Mouse (Mus musculus) spleen, adult 18-20 months (tissue): ENCODE results near the gene Slc25a25.
"Not testable (repeated sequence)": the region's sequence is repeated elsewhere in the genome, so short reads cannot be mapped to it uniquely, and the experiment has no call there.

Experiments used
- DNase-seq, 2 experiments: peaks; one replicate each; pipeline ENCODE4 v3.0.0; 2022; ENCODE audit warnings: mixed read lengths in 2 of 2

The Slc25a25 gene

DNA sequence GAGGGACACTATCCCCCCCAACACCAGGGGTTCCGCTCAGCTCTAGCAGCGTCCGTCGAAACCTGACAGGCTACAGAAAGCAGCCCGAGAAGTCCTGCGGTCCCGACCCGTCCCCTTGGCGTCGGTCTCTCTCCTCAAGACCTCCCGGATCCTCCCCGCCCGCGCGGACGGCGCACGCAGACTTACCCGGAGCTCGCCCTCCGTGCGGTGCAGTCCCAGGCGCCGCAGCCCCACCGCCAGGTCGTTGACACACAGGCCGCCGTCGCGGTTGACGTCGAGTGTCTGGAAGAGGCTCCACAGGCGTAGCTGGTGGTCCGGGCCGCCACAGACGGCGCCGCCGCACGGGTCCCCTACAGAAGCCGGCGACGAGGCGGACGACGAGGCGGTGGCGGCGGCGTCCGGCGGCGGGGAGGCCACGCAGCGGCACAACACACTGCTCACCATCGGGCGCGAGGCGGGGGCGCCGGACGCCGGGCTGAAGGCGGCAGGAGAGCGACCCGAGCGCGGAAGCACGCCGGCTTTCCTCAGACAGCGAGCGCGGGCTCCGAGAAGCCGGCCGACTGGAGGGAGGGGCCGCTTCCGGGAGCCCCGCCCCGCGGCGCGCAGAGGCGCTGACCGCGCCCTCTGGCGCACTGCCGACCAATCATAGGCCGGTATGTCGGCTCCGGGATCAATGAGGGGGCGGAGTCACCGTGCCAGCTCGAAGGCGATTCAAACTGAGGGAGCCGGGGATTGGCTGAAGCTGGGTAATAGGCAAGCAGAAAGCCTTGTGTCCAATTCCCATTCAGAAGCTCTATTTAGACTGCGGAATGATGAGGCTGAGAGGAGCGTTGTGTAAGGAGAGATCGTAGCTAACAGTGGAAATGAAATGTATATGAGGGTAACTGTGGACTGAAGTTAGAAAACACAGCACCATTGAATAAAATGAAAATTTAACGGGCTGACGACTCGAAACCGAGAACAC lies at the start of gene Slc25a25:
Slc25a25 (minus strand) TSS at position 565 of the 964 bp plus-strand sequence.
- peak; percentile 95 for DNase-seq

DNA sequence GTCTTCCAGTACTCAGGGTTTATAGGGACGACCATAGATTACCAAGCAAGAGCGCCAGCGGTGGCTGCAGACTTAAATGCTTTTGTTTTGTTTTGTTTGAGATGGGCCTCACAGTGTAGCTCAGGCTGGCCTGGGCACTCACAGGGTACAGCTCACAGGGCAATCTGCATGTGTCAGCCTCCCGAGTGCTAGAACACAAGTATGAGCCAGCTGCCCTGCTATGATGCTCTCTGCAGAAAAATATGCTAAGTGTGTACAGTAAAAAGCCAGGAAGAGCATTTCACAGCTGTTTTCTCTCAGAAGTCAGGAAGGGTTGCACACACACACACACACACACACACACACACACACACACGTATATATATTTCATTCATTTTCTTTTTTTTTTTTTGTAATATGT lies 49.2 kb upstream of the Slc25a25 start:
- no peak for DNase-seq

DNA sequence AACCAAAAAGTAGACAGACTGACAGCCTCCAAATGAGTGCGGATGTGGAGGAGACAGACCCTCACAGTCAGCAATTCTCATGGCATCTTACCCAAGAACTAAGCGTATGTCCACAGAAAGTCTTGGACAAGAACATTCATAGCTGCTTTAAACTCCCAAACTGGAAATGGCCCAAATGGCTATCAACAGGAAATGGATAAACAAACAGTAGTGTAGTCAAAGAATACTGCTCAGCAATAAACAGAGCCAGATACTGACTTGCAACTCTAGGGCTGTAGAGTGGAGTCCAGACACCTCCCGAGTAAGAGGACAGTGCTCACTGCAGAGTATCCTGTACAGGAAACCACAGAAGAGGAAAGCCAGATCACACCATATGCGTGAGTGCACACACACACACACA lies 48.1 kb upstream of the Slc25a25 start:
- DNase-seq, result no peak

DNA sequence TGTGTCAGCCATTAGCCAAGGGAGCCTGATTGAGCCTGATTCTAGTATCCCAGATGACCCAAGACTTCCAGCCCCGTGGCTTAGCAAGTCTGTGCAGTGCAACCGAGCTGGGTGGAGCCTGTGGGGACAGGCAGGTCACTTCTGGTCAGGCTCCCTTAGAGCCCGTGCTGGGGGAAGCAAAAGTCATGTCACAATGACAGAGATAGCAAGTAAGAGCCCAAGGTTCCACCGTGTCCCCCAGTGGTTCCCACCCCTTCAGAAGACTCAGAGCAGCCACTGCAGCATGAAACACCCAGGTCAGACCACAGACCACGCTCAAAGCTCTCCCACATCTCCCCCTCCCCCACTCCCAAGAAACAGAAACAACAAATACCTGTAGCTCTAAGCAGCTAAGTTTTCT lies 44.9 kb upstream of the Slc25a25 start:
- peak in 1 of 2 experiments; percentile 26 for DNase-seq

DNA sequence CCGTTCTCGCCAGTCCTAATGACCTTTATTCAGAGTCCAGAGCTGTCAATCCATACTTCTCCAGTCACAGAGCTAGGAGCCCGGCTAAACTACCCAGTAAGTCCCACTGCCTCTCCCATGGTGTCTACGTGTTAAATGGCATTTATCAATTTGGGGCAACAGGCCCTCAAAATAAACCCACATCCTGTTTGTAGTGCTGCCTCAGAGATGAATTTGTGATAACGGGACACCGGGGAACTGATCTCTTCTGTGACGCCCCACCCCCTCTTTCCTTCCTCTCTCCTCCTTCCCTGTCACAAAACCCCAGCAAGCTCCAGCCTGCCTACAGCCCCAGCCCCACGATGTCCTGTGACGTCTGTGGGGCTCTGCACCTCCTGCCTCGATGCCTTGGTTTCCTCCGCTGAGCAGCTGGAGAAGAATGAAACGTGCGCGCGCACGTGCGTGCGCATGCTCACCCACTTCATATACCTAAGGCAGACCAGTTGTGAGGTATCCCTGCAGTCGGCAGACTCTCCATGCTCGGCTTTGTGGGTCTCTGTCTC lies 44.0 kb upstream of the Slc25a25 start:
- DNase-seq, result peak; percentile 68 to 76

DNA sequence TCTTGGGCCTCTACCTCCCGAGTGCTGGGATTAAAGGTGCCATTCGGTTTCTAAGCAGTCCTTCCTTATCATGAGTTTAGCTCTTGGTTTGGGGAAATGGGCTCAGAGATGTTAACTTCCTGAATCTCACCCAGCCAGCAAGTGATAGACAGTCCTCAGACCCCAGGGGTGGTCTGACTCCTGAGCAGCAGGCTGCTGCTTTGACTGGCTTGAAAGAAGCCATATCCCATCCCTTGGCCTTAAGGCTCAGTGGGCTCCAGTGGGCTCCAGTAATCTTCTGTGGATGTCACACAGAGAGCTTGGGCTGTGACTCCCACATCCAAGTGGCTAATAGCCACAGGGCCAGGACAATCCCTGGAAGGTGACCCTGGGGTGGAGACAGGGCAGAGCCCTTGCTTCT lies 43.3 kb upstream of the Slc25a25 start:
- no peak for DNase-seq

DNA sequence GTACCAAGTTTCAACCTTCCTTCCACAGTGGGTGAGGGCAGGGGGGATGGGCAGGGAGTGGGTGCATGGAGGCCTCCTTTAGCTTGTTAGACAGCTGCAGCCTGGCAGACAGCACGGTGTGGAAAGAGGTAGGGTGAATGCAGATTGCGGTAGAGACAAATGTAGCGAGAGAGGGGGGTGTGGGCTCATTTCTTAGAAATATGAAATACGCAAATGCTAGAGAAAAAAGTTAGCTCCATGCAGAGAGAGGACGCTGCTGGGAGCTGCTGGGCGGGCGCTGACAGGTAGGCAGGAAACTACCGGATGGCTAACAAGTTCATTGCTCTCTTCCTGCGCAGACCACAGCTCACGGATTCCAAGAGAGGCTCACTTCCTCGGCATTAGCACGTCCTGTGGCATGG lies 42.1 kb upstream of the Slc25a25 start:
- DNase-seq, result peak; percentile 45 to 46

DNA sequence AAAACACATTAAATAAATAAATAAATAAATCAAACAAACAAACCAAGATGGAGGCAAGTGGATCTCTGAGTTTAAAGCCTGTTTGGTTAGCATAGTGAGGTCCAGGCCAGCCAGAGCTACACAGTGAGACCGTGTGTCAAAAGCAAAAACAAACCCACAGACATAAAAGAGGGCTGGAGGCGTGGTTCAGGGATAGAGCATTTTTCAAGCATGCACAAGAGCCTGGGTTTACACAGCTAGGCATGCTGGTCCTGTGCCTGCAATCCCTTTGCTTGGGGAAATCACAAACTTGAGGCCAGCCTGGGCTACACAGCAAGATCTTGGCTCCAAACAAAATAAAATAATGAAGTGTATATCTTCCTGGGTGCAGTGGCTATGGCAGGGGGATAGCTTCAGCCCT lies 41.4 kb upstream of the Slc25a25 start:
- DNase-seq, result no peak

DNA sequence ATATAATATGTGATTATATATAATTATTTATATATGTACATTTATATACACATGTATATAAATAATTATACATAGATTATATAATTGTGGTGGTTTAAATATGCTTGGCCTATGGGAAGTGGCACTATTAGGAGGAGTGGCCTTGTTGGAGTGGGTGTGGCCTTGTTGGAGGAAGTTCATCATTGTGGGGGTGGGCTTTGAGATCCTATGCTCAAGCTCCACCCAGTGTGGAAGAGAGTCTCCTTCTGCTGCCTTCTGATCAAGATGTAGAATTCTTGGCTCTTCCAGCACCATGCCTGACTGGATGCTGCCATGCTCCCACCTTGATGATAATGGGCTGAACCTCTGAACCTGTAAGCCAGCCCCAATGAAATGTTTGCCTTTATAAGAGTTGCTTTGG lies 39.5 kb upstream of the Slc25a25 start:
- not testable (repeated sequence) for DNase-seq

DNA sequence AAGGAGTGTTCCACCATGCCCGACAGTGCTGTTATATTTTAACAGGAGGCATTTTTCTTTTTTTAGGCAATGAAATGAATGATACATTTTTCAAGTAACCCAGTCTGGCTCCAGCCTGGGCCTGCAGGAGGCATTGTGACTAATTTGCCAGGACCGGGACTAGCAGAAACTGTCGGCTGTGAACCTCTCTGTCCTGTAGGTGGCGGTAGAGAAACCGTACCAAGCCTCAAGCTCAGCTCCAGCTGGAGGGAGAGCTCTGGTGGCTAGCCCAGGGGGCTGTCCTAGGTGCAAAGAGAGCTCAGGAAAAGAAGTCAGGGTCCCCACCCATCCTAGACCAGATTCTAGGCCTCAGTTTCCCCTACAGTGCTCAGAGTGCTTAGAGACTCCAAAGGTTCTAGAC lies 37.4 kb upstream of the Slc25a25 start:
- DNase-seq, result peak; percentile 55 to 68

DNA sequence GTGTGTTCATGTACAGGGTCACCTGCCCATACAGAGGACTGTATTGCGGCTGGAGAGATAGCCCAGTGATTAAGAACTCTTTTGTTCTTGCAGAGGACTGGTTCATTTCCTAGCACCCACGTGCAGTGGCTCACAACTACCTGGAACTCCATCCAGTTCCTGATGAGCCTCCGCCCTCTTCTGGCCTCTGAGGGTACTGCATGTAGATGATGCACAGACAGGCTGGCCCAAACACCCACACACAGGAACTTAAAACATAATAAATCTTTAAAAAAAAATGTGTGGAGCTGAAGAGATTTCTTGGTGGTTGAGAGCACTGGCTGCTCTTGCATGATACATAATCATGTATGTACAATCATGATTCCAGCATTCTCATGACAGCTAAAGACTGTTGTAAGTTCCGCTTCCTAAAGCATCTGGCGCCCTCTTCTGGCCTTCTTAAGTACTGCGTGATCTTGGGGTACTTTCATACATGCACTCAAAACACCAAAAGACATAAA lies 35.9 kb upstream of the Slc25a25 start:
- peak; percentile 72 to 89 for DNase-seq

DNA sequence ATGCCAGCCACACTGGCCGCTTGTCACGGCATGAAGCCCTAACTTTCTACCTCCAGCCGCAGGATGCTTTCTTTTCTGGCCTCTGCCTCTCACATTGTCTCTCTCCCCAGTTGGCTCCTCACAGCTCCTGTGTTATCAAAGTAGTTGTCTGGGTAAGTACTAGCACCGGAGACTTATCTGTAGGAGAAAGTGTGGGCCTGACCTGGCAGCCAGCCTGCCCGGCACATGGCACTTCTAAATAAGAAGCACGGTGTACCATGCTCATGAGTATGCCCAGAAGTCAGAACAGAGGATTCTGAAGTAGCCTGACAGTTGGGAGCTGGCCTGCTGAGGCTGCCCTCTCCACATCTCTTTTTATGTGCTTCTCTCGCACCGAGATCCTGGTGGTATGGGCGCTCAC lies 34.9 kb upstream of the Slc25a25 start:
- DNase-seq, result no peak

DNA sequence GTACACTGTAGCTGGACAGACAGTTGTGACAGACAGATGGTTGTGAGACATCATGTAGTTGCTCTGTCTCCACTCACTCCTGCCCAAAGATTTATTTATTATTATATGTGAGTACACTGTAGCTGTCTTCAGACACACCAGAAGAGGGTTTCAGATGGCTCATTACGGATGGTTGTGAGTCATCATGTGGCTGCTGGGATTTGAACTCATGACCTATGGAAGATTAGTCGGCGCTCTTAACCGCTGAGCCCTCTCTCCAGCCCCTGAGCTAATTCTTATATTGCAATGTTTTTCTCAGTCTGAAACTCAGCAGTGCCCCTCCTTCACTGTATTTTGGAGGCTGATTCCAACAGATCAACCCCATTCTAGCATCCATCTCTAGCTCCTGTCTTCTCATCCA lies 34.5 kb upstream of the Slc25a25 start:
- no peak for DNase-seq

DNA sequence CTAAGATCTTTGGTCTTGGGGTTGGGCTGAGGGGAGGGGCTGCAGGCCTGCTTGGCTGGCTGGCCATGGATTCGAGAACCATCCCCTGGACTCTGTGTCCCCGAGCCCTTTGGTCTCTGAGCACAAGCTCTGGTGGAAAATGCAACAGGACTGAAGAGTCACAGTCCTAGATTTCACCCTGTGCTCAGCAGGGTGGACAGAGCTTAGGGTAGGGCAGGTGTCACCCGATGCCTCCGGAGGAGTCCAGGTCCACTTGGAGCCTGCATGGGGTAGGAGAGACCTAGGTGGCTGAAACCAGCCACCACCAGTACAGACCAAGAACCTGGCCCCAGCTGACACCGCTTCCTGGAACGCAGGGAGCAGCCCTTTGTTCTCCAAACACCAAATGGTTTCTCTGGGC lies 33.7 kb upstream of the Slc25a25 start:
- no peak for DNase-seq

DNA sequence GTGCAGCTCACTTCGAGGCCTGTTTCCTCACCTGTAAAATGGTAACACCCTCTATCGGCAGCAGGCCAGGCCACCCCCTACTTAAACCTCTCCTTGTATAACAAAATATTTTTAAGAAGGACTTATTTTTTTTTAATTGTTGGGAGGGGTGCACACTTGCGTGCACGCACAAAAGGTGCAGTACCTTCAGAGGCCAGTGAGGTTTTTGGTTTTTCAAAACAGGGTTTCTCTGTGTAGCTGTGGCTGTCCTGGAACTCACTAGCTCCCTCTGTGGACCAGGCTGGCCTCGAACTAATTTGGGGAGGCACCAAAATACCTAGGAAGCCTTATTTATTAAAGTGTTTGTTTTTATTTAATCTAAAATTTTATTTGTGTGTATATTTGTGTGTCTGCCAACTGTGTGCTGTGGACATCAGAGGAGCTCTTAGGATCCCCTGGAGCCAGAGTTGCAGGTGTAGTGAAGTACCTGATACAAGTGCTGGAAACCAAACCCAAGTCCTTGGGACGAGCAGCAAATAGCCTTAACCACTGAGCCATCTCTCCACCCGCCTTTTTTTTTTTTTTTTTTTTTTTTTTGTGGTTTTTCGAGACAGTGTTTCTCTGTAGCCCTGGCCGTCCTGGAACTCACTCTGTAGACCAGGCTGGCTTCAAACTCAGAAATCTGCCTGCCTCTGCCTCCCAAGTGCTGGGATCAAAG lies 32.1 kb upstream of the Slc25a25 start:
- no peak for DNase-seq

DNA sequence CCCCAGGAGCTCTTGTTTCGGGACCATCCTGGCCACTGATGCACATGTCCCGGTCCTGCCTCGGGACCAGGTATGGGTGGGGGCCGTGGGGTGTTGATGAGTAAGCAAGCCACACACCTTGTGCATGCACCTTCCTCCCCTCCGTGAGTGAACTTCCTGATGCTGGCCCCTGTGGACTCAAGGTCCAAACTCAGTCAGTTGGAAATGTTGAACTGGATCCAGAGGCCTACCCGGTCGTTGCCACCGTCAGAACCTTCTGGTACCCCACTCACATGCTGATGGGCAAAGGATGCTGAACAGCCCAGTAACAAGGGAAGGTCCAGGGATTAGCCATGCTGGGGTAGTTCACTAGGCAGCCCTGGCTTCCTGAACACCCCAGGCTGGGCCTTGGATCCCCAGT lies 31.1 kb upstream of the Slc25a25 start:
- DNase-seq, result no peak

DNA sequence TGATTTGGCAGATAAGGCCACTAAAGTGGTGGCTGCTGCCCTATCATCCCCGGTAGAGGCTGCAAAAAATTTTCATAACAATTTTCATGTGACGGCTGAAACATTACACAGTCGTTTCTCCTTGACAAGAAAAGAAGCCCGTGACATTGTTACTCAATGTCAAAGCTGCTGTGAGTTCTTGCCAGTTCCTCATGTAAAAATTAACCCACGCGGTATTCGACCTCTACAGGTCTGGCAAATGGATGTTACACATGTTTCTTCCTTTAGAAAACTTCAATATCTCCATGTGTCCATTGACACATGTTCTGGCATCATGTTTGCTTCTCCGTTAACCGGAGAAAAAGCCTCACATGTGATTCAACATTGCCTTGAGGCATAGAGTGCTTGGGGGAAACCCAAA lies 24.1 kb upstream of the Slc25a25 start:
- DNase-seq, result not testable (repeated sequence)

DNA sequence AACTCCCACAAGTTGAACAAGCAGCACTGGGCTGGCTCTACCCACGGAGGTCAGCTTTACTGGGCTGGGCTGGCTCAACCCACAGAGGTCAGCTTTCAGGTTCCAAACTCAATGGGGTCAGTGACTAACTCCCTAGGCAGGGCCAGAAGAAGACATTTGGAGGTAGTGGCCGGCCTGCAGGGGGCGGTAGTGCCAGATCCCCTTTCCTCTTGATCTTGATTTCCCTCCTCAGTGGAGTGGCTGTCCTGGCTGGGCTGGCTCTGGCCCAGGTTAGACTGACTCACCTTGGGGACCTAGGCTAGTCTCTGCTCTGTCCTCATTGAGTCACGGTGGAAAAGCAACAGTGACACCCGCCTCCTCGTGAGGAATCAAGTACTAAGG lies 20.4 kb upstream of the Slc25a25 start:
- no peak for DNase-seq

DNA sequence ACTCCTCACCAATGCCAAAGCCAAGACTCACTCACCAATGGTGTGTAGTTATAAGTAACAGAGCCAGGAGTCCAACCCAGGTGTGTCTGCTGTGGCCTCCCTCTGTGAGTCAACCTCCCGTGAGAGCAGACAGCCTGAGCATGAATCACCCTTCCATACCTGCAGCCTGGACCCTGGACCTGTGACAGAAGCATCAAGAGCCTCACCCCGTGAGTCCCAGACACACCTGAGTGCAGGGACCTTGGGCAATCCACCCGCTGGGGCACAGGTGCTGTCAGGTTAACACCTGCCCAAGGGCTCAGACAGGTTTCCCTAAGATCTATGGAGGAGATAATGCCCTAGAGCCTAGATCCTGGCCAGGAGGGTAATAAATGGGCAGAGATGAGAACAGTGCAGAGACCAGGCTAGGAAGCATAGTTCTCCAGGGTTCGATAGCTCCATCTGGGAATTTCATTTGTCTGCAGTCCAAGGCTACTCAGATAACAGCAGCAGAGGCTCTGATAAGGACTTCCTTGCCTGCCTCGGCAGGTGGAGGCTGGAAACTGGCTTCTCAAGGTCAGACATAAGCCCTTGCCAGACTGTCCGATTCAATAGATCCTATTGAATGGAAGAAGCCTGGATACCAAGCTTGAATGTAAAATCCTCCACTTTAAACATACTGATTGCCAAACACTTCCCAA lies 19.9 kb upstream of the Slc25a25 start:
- DNase-seq, result no peak

DNA sequence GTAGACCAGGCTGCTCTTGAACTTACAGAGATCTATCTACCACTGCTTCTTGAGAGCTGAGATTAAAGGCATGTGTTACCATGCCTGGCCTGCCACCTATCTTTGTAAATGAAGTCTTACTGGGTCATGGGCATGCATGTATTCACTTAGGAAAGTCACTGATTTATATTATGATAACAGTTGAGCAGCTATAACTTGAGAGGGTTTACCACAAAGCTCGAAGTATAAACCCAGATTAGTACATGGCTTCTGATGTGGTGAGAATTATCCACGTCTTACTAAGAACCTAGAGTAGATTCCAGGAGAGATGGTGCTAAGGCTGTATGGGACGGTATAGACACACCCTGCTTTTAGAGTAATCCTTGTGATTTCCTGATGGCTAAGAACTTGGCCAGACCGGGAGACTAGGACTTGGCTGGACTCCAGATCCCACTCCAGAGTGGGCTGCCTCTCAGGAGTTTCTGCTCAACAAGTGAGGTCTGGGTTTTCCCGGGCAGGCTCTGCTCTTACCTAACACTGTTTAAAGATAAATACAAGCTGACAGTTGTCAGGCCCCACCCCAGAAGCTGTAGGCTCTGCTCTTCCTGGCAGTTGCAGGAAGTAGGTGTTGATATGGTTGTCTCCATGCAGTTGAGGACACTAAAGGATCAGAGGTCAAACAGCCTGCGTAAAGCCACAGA lies 13.1 kb upstream of the Slc25a25 start:
- DNase-seq, result no peak

DNA sequence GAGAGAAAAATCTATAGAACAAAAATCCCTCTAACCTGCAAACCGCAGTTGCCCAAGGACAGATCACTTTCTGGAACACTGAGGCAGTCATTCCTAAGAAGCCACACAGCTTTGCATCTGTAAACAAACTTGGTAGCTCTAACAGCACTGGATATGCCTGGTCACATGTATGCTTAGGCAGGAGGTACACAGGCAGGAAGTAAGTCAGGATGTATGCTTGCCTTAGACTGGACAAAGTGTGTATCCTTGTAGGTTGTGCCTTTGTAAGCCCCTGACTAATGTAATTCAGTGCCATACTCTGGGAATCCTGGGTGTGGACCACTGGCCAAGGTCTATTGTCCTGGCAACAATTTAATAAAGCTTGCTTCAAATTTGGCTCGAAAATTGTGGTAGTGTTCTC lies 12.5 kb upstream of the Slc25a25 start:
- DNase-seq, result no peak

DNA sequence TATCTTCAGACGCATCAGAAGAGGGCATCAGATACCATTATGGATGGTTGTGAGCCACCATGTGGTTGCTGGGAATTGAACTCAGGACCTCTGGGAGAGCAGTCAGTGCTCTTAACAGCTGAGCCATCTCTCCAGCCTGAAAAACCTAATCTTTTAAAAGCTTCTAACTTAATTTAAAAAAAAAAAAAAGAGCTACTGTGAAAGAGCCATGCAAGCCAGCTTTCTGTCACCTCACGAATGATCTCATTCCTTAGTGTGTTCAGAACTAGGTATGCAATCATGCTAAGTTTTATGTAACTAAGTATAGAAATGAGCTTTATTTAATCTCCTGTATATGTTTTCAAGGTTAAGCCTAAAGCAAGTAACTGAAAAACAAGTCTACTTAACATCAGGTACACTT lies 8.4 kb upstream of the Slc25a25 start:
- DNase-seq, result no peak
